32 mouse cellular contexts compared by ENCODE assay signal in the genomic region with DNA sequence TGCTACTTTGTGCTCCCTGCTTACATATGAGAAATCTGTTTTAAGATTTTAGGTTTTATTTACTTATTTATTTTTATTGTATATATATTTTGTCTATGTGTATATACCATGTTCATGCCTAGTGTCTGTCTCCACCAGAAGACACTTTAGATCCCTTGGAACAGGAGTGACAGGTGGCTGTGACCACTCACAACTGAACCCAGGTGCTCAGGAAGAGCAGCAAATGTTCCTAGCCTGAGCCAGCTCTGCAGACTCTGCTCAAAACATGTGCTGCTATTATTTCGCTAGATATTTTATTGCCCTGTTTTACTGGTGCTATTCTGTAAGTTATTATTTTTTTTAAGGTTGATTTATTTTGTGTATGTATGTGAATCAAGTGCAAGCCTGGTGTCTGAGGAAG. TPM values are rescaled to one million over a fixed set of nuclear protein-coding genes. Genes with fewer than 3 reads are reported as not detected.
"Had no signal": no experiment of that assay in that cellular context is flagged by ENCODE, and none has a peak within 500 bp of the region (broad histone marks: within the 10 kb centered on the region; RNA-seq: fewer than 3 reads in every experiment).

No protein-coding gene starts in this region.

- H3K4me3 ChIP-seq: limb, embryonic 10.5 days; limb, embryonic 12.5 days; limb, embryonic 13.5 days; limb, embryonic 15.5 days; liver, embryonic 12.5 days; liver, embryonic 13.5 days; liver, embryonic 15.5 days; lung, embryonic 15.5 days; megakaryocyte, embryonic 14.5 days; midbrain, embryonic 10.5 days; midbrain, embryonic 12.5 days; midbrain, embryonic 13.5 days; midbrain, embryonic 15.5 days; myocyte; neural tube, embryonic 12.5 days had no signal

- DNase-seq: left cerebral cortex, postnatal 4 days; liver; liver, embryonic 13.5 days; liver, postnatal 0 days; lung, adult 18-20 months; lung, adult 2 months; lung, embryonic 14.5 days; lung, postnatal 10 days; lung, postnatal 14 days; lung, postnatal 36 days; lung, postnatal 4 days; midbrain, embryonic 14.5 days had no signal

- H3K27ac ChIP-seq: limb, embryonic 10.5 days; limb, embryonic 12.5 days; limb, embryonic 13.5 days; limb, embryonic 15.5 days; liver, embryonic 12.5 days; liver, embryonic 13.5 days; liver, embryonic 14.5 days; liver, embryonic 15.5 days; lung, embryonic 15.5 days; macrophage; midbrain, embryonic 10.5 days; midbrain, embryonic 12.5 days; midbrain, embryonic 13.5 days; midbrain, embryonic 15.5 days; neural tube, embryonic 12.5 days had no signal

RNA-seq across cellular contexts. Expression of a gene that starts 58.0 kb away (rescaled TPM):
- total RNA-seq: megakaryocyte progenitor cell, adult 5-6 weeks; megakaryocyte, adult 5-6 weeks; megakaryocyte-erythroid progenitor cell, adult 5-6 weeks; monocyte, adult 5-6 weeks had no signal
